Mouse (Mus musculus) midbrain, postnatal 0 days (tissue): ENCODE results near the gene Olfr672. TPM values are rescaled to one million over a fixed set of nuclear protein-coding genes. Genes with fewer than 3 reads are reported as not detected.
"Not testable (repeated sequence)": the region's sequence is repeated elsewhere in the genome, so short reads cannot be mapped to it uniquely, and the experiment has no call there.

Source experiments
- ATAC-seq: fragments of 200-750 bp; cut with Nextera tagmentation; 2 replicates; pipeline ENCODE4 v1.8.0; 2017; ENCODE audit warnings: moderate number of reproducible peaks, mild to moderate bottlenecking, moderate TSS enrichment, moderate library complexity; ENCODE audit not compliant: low FRiP score
- DNase-seq: peaks from one replicate; pipeline ENCODE4 v3.0.0-alpha.2; 2015; ENCODE audit warnings: low spot score
- H3K27ac ChIP-seq: fragments of 300-500 bp; sonication (generic); 2 replicates; pipeline ENCODE4 v1.5.1; 2014; ENCODE audit warnings: low read depth, mild to moderate bottlenecking, low read length, mixed read lengths
- H3K27me3 ChIP-seq: fragments of 300-500 bp; sonication (generic); 2 replicates; pipeline ENCODE4 v1.6.1; 2014; ENCODE audit warnings: low read length, control low read depth, mixed read lengths; ENCODE audit not compliant: insufficient read depth
- H3K36me3 ChIP-seq: fragments of 300-500 bp; sonication (generic); 2 replicates; pipeline ENCODE4 v1.6.1; 2014; ENCODE audit warnings: low read length, control low read depth, mixed read lengths; ENCODE audit not compliant: insufficient read depth
- H3K4me1 ChIP-seq: fragments of 300-500 bp; sonication (generic); 2 replicates; pipeline ENCODE4 v1.6.1; 2014; ENCODE audit warnings: mild to moderate bottlenecking, control low read depth, antibody characterized with exemption, low read length, mixed read lengths; ENCODE audit not compliant: insufficient read depth
- H3K4me2 ChIP-seq: fragments of 300-500 bp; sonication (generic); 2 replicates; pipeline ENCODE4 v1.6.1; 2014; ENCODE audit warnings: low read depth, mild to moderate bottlenecking, low read length, mixed read lengths; ENCODE audit not compliant: poor library complexity, severe bottlenecking
- H3K4me3 ChIP-seq: fragments of 300-500 bp; sonication (generic); 2 replicates; pipeline ENCODE4 v1.5.1; 2014; ENCODE audit warnings: low read depth, mild to moderate bottlenecking, low read length, moderate library complexity
- H3K9ac ChIP-seq: fragments of 300-500 bp; sonication (generic); replicated peaks from 2 replicates; pipeline ENCODE4 v1.6.1; 2014; ENCODE audit warnings: mild to moderate bottlenecking, low read length, moderate library complexity, mixed read lengths; ENCODE audit not compliant: poor library complexity, severe bottlenecking
- H3K9me3 ChIP-seq: fragments of 300-500 bp; sonication (generic); 2 replicates; pipeline ENCODE4 v1.6.1; 2016; ENCODE audit warnings: low read length, control low read depth
- CTCF ChIP-seq: IDR thresholded peaks from 2 replicates; pipeline ENCODE4 v1.5.1; 2016; ENCODE audit warnings: antibody characterized with exemption, mild to moderate bottlenecking
- WGBS: fragments of 180-500 bp; shearing (Covaris S2); extraction: QIAGEN DNeasy Blood & Tissue Kit; methylation state at CpG from one replicate; pipeline ENCODE4 v1.1.7; 2014; 5-methylcytosine and 5-hydroxymethylcytosine counted together
- polyA plus RNA-seq: library from polyadenylated mRNA; unstranded; fragments of >200 nt; fragmentation: Nextera tagmentation; extraction: Ambion mirVana; gene quantifications from 2 replicates; pipeline ENCODE4 v1.2.1, GENCODE M21; 2015
- total RNA-seq: library from RNA; depleted of rRNA; stranded (reverse); fragments of >200 nt; gene quantifications from 2 replicates; pipeline ENCODE4 v1.2.3, GENCODE M21; 2014; rRNA removed

The Olfr672 gene
- not detected in 2 replicates for total RNA-seq
- not detected in 2 replicates for polyA plus RNA-seq

DNA sequence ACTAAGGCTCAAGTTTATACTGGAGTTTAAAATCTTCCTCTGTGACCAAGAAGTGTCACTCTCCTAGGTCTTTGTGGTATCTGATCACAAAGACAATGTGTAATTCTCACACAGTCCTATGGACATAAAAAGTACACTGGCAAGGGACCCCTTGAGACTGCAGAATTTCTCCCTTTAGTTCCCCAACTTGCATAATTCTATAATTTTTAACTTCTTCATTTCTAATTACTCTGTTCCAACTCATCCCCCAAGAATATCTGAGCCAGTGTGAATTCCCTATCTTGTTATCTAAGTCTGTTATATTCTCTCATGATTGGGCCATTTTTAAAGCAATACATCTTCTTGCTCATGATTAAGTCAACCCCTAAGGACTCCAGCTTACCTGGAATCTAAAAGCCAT is at the start of gene Olfr672:
Olfr672 (minus strand) TSS at position 101 of the 400 bp plus-strand sequence.
- no peak for TF ChIP-seq CTCF
- H3K4me3 ChIP-seq = no peak within 1 kb of the TSS
- H3K4me2 ChIP-seq = no peak within 1 kb of the TSS
- no peak for DNase-seq
- ATAC-seq = no peak
- H3K4me1 ChIP-seq = no peaks in the 10 kb centered on the region
- no peak within 1 kb of the TSS for H3K27ac ChIP-seq
- H3K36me3 ChIP-seq = no peaks in the 10 kb centered on the region
- H3K9me3 ChIP-seq = no peaks in the 10 kb centered on the region
- H3K9ac ChIP-seq = no peak within 1 kb of the TSS
- no peaks in the 10 kb centered on the region for H3K27me3 ChIP-seq

DNA sequence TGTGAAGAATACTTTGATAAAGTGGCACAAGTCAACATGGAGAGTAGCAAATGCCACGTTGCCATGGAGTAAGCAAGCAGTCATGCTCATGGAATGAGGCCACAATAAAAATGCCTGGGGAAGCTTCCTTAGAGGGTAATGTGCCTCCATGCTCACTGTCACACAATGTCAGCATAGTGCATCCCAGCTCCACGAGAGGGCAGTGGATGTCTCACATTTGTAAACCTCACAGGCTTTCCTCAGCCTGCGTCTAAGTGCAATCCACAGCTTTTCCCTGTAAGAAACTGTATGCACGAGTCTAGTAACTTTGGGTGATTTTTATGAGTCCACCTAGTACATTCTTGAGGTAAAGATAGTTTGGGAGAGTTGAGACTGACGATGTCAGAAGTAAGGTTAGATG is 32.0 kb upstream of the Olfr672 start:
- peak; percentile 30 for DNase-seq
- not testable (repeated sequence) for H3K9ac ChIP-seq, H3K27me3 ChIP-seq, H3K9me3 ChIP-seq, H3K27ac ChIP-seq, H3K4me2 ChIP-seq, H3K4me3 ChIP-seq, ATAC-seq, H3K36me3 ChIP-seq, H3K4me1 ChIP-seq
- peak; percentile 50 for TF ChIP-seq CTCF
- WGBS = 64% methylated on average over 5 of the region's 5 CpGs

DNA sequence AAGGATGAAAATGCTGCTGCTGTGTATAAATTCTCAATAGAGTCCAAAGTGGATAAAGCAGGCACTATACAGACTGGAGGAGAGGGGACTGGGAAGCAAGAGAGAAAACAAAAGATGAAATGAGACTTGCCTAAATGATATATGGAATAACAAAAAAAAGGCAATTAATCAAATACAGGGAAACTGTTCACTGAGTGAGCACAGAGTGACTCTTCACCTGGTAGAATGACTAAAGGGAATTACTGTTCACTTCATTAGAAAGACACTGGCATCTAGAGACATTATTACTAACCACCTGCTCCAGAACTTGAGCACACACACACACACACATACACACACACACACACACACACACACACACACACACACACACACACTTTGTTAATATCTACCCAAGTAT is 30.6 kb upstream of the Olfr672 start, which contains the start of gene Olfr676:
Olfr676 (plus strand) TSS at position 301 of the 400 bp plus-strand sequence.
- DNase-seq (no peak), ATAC-seq (no peak)
- H3K4me2 ChIP-seq = no peak within 1 kb of the TSS
- H3K9me3 ChIP-seq = no peaks in the 10 kb centered on the region
- H3K27ac ChIP-seq = no peak within 1 kb of the TSS
- no peak within 1 kb of the TSS for H3K9ac ChIP-seq
- no peaks in the 10 kb centered on the region for H3K36me3 ChIP-seq
- no peak for TF ChIP-seq CTCF
- no peaks in the 10 kb centered on the region for H3K4me1 ChIP-seq
- H3K4me3 ChIP-seq = no peak within 1 kb of the TSS
- H3K27me3 ChIP-seq = no peaks in the 10 kb centered on the region

DNA sequence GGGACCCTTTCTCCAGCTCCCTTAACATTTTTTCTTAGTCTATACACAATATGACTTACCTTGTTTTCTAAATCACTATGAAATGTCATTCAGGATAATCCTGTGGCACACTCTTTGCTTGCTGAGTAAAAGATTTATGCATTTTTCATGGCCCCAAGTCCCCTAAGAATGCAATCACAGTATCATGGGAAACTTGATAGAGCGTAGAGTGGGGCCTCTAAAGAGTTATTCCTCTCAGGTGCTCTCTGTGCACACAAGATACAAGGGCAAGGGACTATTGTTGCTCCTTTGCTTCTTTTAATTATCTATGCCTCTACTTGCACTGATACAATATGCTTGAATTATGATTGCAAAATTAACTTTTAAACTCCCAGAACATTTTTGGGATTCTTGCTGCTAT is 26.5 kb upstream of the Olfr672 start, which contains the start of gene Olfr675:
Olfr675 (minus strand) TSS at position 101 of the 400 bp plus-strand sequence.
- Histone ChIP-seq H3K9me3 (no peaks in the 10 kb centered on the region), H3K9ac (no peak within 1 kb of the TSS), H3K27ac (no peak within 1 kb of the TSS), H3K36me3 (no peaks in the 10 kb centered on the region), H3K4me1 (no peaks in the 10 kb centered on the region), H3K4me3 (no peak within 1 kb of the TSS), H3K27me3 (no peaks in the 10 kb centered on the region), H3K4me2 (no peak within 1 kb of the TSS)
- TF ChIP-seq CTCF = no peak
- 66% methylated on average over 1 of the region's 1 CpGs for WGBS
- DNase-seq (no peak), ATAC-seq (no peak)

DNA sequence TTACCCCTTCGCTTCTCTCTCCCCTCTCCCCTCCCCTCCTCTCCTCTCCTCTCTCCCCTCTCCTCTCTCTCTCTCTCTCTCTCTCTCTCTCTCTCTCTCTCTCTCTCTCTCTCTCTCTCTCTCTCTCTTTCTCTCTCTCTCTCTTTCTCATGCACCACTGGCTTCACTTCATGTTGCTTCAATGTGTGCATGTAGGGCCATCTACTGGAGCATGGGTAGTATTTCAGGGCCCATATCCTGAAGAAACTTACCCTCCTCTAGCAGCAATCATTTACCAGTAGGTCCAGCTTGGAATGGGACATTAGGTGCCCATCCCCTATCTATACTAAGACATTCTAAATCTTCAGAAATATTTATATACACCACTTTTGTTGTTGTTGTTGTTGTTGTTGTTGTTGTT is 20.7 kb upstream of the Olfr672 start:
- TF ChIP-seq CTCF = peak; percentile 68
- 80% methylated on average over 1 of the region's 1 CpGs for whole genome bisulfite sequencing
- H3K27ac ChIP-seq = no peak overlapping the region
- no peak for ATAC-seq
- H3K27me3 ChIP-seq = no peaks in the 10 kb centered on the region
- no peak overlapping the region for H3K4me2 ChIP-seq
- H3K9me3 ChIP-seq = no peaks in the 10 kb centered on the region
- no peaks in the 10 kb centered on the region for H3K4me1 ChIP-seq
- H3K4me3 ChIP-seq = no peak overlapping the region
- no peak overlapping the region for H3K9ac ChIP-seq
- peak; percentile 40 for DNase-seq
- H3K36me3 ChIP-seq = no peaks in the 10 kb centered on the region

DNA sequence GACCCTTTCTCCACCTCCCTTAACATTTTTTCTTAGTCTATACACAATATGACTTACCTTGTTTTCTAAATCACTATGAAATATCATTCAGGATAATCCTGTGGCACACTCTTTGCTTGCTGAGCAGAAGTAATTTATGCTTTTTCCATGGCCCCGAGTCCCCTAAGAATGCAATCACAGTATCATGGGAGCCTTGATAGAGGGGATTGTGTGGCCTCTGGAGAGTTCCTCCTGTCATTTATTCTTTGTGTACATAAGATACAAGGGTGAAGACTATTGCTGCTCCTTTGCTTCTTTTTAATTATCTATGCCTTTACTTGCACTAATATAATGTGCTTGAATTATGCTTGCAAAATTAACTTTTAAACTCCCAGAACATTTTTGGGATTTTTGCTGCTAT is 22.8 kb downstream of the Olfr672 start, which contains the start of gene Olfr671:
Olfr671 (minus strand) TSS at position 101 of the 400 bp plus-strand sequence.
- H3K4me3 ChIP-seq = no peak within 1 kb of the TSS
- H3K9ac ChIP-seq = no peak within 1 kb of the TSS
- H3K4me1 ChIP-seq = no peaks in the 10 kb centered on the region
- ATAC-seq = no peak
- no peaks in the 10 kb centered on the region for H3K27me3 ChIP-seq
- no peaks in the 10 kb centered on the region for H3K9me3 ChIP-seq
- WGBS = 75% methylated on average over 1 of the region's 1 CpGs
- TF ChIP-seq CTCF = no peak
- H3K27ac ChIP-seq = no peak within 1 kb of the TSS
- H3K4me2 ChIP-seq = no peak within 1 kb of the TSS
- H3K36me3 ChIP-seq = no peaks in the 10 kb centered on the region
- DNase-seq = no peak
